Mouse (Mus musculus) testis, postnatal 10 days (tissue): ENCODE results near the gene Kcng1.

Experiments
- DNase-seq: peaks from one replicate; pipeline ENCODE4 v3.0.0; 2021; ENCODE audit warnings: low spot score

The Kcng1 gene

DNA sequence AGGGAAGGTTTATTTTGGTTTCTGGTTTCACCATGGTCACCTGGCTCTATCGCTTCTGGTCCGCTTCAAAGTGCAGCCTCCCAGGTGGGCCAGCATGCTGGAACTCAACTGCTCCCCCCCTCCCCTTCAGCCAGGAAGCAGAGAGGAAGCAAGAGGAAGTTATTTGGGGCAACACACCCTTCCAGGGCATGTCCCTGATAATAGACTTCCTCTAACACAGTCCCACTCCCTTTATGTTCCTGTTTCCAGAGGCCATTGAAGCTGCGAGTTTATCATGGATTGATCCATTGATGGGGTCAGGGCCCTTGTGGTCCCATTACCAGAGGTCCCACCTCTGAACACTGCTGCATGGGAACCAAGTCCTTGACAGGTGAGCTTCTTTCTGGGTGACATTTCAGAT, 21.4 kb downstream of the Kcng1 start:
- DNase-seq, result no peak

- no peak for DNase-seq
Observed at GRCm38 (mm10) chr2:168259046-168259445, 22.5 kb downstream of the Kcng1 start.

- DNase-seq, result no peak
Observed at GRCm38 (mm10) chr2:168257188-168257587, 24.3 kb downstream of the Kcng1 start.

GRCm38 (mm10) chr2:168256506-168256905, 25.0 kb downstream of the Kcng1 start:
- no peak for DNase-seq

GRCm38 (mm10) chr2:168253822-168254221, 27.7 kb downstream of the Kcng1 start:
- no peak for DNase-seq

DNA sequence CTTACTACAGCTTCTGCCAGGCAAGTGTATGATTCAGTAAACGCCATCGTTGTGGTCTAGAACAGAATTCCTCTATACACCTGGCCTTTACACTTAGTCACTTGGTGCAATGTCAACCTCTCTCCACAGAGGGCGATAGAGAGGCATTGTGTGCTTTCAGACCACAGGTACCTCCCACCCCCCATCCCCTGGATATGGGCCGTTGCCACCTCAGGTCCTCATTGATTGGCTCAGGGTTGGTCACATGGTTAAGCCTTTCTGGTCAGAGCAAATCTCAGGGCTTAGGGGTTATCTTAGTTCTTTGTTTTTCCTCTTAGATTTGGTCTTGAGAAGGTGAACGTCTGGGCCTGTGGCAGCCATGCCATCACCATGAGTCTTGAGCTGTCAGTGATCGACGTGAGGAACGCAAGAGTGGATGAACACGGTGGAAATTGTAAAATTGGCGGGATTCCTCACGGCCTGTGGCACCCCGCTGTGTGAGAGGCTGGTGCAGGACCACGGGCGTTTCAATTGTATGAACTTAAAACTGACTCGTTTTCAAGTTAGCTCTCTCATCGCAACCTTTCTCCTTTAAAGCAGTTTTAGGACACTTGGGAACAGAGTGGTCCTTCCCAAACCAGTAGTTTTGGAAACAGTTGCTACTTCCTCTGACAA, 28.8 kb downstream of the Kcng1 start:
- DNase-seq, result peak; percentile 64

GRCm38 (mm10) chr2:168250270-168250669, 31.3 kb downstream of the Kcng1 start:
- peak; percentile 91 for DNase-seq

DNA sequence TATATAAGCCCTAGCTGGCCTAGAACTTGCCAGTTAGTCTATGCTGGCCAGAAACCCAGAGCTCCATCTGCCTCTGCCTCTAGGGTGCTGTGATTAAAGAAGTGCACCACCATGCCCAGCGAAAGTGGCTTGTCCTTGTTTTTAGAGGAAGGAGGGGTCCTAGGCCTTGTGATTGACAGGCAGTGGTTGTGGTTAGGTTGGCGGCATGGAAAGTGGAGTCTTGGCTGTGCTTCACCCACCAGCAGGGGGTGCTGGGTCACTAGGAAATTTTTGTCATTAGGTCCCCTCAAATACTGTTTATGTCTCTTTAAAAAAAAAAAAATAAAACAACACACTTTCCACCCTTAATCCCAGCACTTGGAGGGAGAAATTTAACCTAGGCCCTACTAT, 32.7 kb downstream of the Kcng1 start:
- DNase-seq, result peak; percentile 60

DNA sequence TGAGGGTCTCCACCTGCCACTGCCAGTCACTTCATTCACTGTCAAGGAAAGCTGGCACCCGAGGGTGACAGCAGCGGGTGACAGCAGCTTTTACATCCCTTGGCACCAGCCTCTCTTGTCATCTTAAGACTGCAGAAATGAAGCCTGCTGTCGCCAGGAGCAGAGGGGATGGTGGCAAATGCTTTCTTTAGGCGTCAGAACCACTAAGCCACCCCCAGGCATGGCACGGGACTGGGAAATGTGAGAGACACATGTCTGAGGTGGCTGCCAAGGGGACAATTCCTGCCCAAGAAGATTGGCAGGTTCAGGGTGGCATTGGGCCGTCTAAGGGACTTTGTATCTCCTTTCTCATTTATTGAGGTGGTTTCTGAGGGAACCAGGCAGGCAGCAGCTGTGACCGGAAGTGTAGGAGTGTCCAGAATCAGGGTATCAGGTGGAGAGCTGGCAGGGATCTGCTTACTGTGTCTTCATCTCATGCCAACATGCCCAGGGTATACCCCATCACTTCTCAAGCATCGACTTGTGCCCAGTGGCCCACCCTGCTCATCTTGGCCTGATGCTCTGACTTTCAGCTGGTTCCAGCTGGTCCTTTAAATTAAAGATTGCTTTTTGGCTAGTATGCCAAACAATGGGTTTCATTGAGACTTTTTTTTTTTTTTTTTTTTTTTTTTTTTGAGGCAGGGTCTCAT, 33.2 kb downstream of the Kcng1 start:
- no peak for DNase-seq

DNA sequence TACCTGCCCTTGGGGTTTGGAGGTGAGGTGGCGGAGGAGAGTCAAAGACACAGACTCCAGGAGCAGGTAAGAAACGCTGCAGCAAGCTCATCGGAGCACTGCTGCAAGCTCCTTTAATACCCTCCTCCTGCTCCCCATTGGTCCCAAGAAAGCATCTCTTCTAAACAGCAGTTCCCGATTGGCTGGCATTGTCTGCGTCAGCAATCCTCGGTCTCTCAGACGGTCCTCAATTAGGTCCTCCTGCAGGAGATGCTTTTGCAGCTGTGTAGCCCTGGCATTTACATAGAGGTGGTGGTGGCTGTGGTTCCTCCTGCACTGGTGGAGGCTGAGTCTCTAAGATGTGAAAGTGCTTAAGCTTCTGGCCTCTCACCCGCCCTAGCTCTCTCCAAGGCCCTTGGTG, 36.0 kb downstream of the Kcng1 start:
- DNase-seq, result no peak

- DNase-seq, result no peak
Observed at GRCm38 (mm10) chr2:168243278-168243677, 38.3 kb downstream of the Kcng1 start.

DNA sequence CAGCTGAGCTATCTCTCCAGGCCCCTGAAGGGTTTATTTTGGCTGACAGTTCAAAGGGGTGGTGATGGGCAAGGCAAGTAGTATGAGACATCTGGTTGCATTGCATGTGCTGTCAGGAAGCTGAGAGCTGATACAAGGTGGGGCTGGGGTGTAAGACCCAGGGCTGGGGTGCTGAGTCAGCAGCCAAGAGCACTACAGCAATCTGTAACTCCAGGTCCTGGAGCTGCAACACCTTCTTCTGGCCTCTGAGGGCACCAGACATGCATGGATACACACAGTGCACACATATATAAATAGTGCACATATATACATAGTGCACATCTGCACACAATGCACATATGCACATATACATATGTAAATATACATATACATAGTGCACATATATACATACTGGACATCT, 38.7 kb downstream of the Kcng1 start:
- DNase-seq, result no peak

DNA sequence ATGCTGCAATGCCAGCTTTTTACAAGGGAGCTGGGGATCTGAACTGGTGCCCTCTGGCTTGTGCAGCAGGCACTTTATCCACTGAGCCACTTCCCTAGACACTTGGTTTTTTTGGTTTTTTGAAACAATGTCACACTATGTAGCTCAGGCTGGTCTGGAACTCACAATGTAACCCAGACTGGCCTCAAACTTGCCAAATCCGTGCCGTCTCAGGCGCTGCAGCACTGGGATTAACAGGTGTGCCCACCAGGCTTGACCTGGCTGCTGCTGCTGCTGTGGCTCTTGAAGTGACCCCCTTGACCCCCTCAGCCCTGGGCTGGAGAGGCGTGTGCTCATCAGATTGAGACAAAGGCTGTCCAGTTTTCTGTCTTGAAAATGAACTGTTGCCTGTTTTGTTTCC, 43.2 kb downstream of the Kcng1 start:
- no peak for DNase-seq

DNA sequence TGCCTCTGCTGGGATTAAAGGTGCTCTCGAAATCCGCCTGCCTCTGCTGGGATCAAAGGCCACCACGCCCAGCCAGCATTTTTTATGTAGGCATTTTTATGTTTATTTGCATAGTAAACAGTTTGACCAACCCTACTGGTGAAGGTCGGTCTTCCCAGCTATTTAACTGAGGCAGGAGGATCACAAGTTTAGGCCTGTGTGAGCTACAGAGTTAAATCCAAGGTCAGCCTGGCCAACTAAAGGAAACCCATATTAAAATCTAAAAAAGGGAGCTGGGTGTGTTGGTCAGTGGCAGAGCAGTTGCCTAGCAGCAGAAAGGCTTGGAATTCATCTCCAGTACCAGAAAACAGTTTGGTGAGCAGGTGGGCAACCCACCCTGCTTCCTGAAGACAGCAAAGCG, 48.2 kb downstream of the Kcng1 start:
- DNase-seq, result no peak

GRCm38 (mm10) chr2:168231471-168231829, 50.1 kb downstream of the Kcng1 start:
- DNase-seq, result no peak

DNA sequence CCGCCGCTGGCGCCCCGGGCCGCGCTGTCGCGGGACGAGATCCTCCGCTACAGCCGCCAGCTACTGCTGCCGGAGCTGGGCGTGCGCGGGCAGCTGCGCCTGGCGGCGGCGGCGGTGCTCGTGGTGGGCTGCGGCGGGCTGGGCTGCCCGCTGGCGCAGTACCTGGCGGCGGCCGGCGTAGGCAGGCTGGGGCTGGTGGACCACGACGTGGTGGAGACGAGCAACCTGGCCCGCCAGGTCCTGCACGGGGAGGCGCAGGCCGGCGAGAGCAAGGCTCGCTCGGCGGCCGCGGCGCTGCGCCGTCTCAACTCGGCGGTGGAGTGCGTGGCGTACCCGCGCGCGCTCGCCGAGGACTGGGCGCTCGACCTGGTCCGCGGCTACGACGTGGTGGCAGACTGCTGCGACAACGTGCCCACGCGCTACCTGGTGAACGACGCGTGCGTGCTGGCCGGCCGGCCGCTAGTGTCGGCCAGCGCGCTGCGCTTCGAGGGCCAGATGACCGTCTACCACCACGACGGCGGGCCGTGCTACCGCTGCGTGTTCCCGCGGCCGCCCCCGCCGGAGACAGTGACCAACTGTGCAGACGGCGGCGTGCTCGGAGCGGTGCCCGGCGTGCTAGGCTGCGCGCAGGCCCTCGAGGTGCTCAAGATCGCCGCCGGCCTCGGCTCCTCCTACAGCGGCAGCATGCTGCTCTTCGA, 50.6 kb downstream of the Kcng1 start:
- peak; percentile 57 for DNase-seq

DNA sequence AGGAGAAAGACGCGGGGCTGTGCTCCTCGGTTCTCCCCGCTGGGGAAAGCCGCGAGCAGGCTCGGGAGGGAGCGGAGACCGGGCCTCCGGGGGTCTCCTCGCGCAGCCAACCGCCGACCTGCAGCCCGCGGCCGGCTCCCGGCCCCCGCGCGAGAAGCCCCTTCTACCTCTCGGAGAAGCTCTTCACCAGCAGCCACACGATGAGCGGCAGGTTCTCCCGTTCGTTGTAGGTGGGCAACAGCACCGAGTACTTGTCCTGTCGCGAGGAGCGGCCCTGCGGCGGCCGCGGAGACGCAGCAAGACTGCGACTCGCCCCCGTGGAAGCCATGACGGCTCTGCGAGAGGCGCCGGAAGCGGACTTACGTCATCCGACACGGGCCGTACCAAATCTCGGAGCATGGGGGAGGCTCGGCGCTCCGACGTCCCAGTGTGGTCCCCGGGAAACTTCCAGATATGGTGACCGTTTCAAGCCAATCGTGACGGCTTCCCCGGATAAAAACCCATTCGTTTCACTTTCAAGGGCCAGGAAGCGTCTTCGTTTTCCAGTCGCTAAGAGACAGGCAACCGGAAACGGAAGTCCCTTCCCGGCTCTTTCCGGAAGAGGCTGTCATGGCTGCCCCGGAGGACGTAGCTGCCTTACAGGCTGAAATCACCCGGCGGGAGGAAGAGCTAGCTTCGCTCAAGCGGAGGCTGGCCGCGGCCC, 51.4 kb downstream of the Kcng1 start, which contains the start of the genes Gm20716, Dpm1 and Mocs3:
Gene Gm20716, minus strand, starts transcription at position 339 of the 703 bp plus-strand sequence.
Gene Dpm1, minus strand, starts transcription at position 566 of the 703 bp plus-strand sequence.
Gene Mocs3, plus strand, starts transcription at position 597 of the 703 bp plus-strand sequence.
- DNase-seq, result peak; percentile 87

GRCm38 (mm10) chr2:168229116-168230025, 52.2 kb downstream of the Kcng1 start:
- peak; percentile 56 for DNase-seq

DNA sequence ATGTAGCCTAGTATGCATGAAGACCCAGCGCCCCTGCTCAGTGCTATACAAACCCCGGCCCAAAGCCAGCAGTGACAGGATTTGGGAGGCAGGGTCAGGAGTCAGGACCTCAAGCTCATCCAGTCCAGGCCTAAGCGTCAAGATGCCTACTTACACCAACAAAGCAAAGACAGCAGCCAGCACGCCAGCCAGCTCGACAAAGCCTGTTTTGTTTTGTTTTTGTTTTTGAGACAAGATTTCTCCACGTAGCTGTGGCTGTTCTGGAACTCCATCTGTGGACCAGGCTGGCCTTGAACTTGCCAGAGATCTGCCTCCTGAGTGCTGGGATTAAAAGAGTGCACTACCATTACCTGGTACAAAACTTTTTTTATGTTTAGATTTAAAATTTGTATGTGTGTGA, 58.2 kb downstream of the Kcng1 start:
- DNase-seq, result no peak

DNA sequence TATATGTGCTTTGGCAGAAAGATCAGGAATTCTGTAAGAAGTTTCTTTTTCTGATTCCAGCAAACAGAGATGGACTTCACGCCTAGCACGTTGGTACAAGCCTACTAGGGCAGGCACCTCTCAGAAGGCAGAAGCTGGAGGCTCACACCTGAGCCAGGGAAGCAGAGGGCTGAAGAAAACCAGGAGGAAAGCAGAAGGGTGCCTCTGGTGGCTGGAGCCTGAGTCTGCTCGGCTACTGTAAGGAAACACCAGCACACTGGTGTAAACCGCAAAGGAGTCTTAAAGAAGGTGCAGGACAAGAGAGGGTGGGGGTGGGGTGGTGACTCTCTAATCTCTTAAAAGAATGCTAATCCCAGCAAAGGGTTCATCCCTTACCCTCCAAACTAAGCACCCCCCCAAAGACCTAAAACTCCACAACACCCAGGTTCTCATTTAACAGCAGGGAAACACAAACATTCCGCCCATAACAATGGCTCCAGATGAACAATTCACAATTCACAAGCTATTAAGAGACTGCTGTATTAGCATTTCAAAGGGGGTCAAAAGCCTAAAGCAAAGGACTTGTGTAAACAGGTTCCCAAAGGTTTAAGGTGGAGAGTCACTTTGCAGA, 67.6 kb downstream of the Kcng1 start:
- DNase-seq, result no peak
